Mouse (Mus musculus): ENCODE results near the gene L1cam.

GRCm38 (mm10) chrX:73910451-73910850 is 14.5 kb upstream of the L1cam start:
- no peak for TF ChIP-seq MYOG (IDR thresholded peaks at IDR 0.05; ENCODE audit: control insufficient read depth in 1 of 3, insufficient read depth in 1 of 3, insufficient read length in 2 of 3, low read depth in 2 of 3)
- no peak for TF ChIP-seq POLR2A (IDR thresholded peaks at IDR 0.05; ENCODE audit: insufficient read length, low read depth)
- TF ChIP-seq MYOD1 (IDR thresholded peaks at IDR 0.05; ENCODE audit: control insufficient read depth in 1 of 3, insufficient read length in 2 of 3, low read depth in 2 of 3), result no peak
- no peak for TF ChIP-seq MAX (IDR thresholded peaks at IDR 0.05; ENCODE audit: low read depth)
- TF ChIP-seq TCF12 (IDR thresholded peaks at IDR 0.05; ENCODE audit: insufficient read depth, poor library complexity, severe bottlenecking), result no peak
- no peak for TF ChIP-seq USF1 (IDR thresholded peaks at IDR 0.05; ENCODE audit: low read depth)
